Mouse (Mus musculus) gastrocnemius, postnatal 25 days (tissue): Measurements from ENCODE around the gene Gm21977. TPM values are rescaled to one million over a fixed set of nuclear protein-coding genes. Genes with fewer than 3 reads are reported as not detected.
"Not testable (repeated sequence)": the region's sequence is repeated elsewhere in the genome, so short reads cannot be mapped to it uniquely, and the experiment has no call there.

Experiments used
- DNase-seq: peaks from one replicate; pipeline ENCODE4 v3.0.0; 2022
- long read RNA-seq, 2 experiments: library from polyadenylated mRNA; stranded (forward); transcript quantifications; one replicate each; pipeline ENCODE4 v2.0.0; 2021
- total RNA-seq, 2 experiments: library from RNA; stranded (reverse); gene quantifications; 1 replicate in 1 of 2; 2 replicates in 1 of 2; pipeline ENCODE4 v1.2.3; 2021

The Gm21977 gene
- total RNA-seq, result not detected
- long read RNA-seq, experiment 1, result 0 reads
- long read RNA-seq, experiment 2, result 0 reads

DNA sequence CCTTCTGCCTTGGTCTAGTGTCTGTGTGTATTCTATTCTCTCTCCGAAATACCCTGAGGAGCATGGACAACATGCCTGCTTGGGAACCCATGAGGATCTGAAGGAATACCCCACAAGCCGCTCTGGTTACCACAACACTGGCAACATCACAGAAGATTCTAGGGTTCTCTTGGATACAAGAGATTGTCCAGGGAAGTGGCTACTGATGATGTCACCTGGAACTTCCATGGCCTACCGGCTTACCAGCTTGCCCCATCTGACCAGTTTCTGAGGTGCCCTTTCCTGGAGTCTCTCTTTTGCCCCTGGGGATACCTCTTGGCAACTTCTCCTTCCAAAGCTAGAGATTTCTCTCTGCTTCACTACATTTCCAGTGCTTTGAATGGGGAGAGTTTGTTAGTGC is at the start of gene Gm21977:
Gene Gm21977, minus strand, starts transcription at position 101 of the 400 bp plus-strand sequence.
- DNase-seq, result not testable (repeated sequence)

Other genes with a start within 250 kb of the Gm21977 start
- gene Gm3633, start 211.6 kb downstream of the Gm21977 start, total RNA-seq, result not detected
- gene Gm10378, start 197.5 kb downstream of the Gm21977 start, total RNA-seq, result not detected
- not detected for gene Gm3015, start 84.7 kb downstream of the Gm21977 start, total RNA-seq
- not detected for gene Gm10377, start 55.5 kb downstream of the Gm21977 start, total RNA-seq
- not detected for gene Gm8082, start 140.1 kb upstream of the Gm21977 start, total RNA-seq
- gene Gm10376, start 162.2 kb upstream of the Gm21977 start, total RNA-seq, result not detected
- not detected for gene Gm8094, start 223.2 kb upstream of the Gm21977 start, total RNA-seq
- not detected for gene Gm8104, start 247.1 kb upstream of the Gm21977 start, total RNA-seq